Mouse (Mus musculus) CD4-positive, CD25-positive, alpha-beta regulatory T cell, adult 9 weeks (primary cell): ENCODE data around the gene Map3k20. TPM values are rescaled to one million over a fixed set of nuclear protein-coding genes. Genes with fewer than 3 reads are reported as not detected.

Source experiments
- polyA plus RNA-seq: library from polyadenylated mRNA; unstranded; fragments of 100-300 nt; shearing (Covaris generic); gene quantifications from one replicate; pipeline ENCODE4 v1.2.1, GENCODE M21; 2017

Map3k20 gene
- 0.12 TPM for polyA plus RNA-seq

DNA sequence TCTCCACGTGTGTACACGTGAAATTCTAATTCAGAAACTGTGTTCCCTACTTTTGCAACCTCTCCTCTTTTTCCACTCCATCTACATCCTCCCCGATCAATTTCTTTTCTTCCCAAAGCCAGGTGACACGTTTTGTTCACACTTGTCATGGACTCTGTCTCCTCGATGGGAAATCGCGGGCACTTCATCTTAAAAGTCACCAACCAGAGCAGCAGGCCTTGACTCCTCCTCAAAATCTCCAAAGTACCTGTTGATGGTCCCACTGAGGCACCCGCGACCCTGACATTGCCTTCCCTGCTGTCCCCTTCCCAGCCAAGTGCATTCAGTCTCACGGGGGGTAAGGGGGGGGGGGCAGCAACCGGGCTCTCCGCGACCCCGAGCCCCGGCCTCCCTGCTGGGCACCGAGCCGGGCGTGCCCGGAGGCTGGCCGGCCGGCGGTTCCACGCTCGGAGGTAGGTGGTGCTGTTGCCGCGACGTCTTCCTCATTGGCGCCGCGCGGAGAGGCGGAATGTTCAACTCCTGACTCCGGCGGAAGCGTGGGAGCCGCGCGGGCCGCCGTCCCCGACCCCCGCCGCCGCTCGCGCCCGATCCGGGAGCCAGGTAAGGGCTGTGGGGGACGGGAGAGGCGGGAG lies at the start of gene Map3k20:
TSS of gene Map3k20 (plus strand) at position 382 of the 632 bp plus-strand sequence.

DNA sequence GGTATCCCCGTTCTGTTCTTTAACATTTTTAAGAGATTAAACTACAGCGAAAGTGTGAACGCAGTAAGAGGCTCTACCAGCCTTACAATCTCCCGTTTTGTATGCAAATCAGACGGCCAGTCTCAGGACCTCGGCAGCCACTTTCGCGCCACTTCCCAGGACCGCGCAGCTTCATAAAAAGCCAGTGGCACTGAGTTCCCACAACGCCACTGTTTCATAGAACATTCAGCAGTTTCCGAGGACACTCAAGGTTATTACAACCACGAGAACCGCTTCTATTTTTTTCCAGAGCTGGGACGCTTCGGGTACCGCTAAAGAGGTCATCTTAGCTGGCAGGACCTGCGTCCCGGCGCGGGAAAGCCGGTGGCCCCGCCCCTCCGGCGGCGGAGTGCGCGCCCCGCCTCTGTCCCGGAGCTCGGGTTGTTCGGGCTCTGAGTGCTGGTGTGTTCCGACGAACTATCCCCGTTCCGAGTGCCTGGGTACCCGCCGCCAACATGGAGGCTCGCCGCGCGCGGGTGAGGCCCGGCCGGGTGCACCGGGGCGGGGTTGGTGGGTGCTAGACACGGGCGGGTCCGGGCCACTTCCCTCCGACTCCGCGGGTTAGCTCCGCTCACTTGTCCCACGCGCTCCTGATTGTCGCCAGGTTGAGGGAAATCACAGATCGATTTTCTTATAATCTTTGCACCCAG lies 190.5 kb downstream of the Map3k20 start, which contains the start of gene Cdca7:
TSS of gene Cdca7 (plus strand) at position 363 of the 689 bp plus-strand sequence.

Other genes with a start within 250 kb of the Map3k20 start
- gene Cdca7, start 190.5 kb downstream of the Map3k20 start, polyA plus RNA-seq, result 40.5 TPM